Mouse (Mus musculus): Measurements from ENCODE around the gene Gm11492.
A peak's percentile ranks its signal among the peaks of the same experiment; 100 is the strongest.

- peak; percentile 23; the same call in 1 of the 2 replicates for TF ChIP-seq POLR2A (IDR thresholded peaks at IDR 0.05; ENCODE audit: insufficient read depth, low read depth, low read length)
- TF ChIP-seq EP300 (IDR thresholded peaks at IDR 0.05; ENCODE audit: insufficient read depth, low read depth, low read length), result no peak
Observed at GRCm38 (mm10) chr11:87566501-87566900, at the start of gene Gm11492.

Data from heart, adult 2 months (tissue).